Mouse (Mus musculus): Measurements from ENCODE around the gene Pias3.

DNA sequence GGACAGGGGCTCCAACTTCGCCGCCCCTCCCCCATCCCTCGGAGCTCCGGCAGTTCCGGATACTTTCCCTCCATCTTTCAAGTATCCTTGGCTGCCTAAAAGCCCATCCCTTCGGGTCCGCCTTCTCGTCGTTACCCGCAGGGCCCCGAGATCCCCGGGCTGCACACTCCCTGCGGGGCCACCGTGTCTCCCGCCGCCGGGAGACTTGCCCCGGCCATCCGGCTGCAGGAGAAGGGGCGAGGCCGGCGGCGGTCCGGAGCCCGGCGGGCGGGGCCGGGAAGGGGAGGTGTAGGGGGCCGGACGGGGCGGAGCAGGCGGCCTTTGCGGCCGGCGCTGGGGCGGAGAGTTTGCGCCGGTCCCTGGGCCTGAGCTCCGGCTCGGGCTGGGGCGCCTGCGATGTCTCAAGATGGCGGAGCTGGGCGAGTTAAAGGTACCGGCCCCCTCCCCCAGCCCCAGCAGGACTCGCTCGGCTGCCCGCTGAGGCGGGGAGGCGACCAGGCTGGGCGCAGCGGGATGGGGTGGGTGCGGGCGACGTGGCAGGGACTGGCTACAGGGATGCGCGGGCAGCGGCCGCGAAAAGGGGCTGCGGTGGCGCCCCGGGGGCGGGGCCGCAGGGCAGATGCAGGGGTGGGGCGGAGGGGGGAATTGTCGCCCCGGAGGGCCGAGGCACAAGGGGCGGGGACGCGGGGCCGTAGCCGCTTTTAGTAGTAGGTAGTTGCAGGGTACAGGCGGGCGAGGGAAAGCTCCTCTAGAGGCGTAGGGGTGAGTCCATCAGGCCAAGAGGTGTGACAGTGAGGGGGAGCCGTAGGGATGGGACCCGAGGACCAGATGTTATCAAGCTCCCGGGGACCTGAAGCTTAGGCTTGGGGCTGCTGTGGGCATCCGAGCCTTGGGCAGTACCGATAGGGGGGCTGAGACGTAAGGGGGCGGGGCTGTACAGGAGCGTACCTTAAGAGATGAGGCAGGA lies 865 bp downstream of the Pias3 start:
- TF ChIP-seq CTCF (conservative IDR thresholded peaks at IDR 0.05; ENCODE audit: low read length) (no peak), POU5F1 (IDR thresholded peaks at IDR 0.05; ENCODE audit: borderline replicate concordance, low read length) (no peak)
